Mouse (Mus musculus): ENCODE results near the gene Rdh9. TPM values are rescaled to one million over a fixed set of nuclear protein-coding genes. Genes with fewer than 3 reads are reported as not detected.
"Not testable (repeated sequence)": the region's sequence is repeated elsewhere in the genome, so short reads cannot be mapped to it uniquely, and the experiment has no call there.

The Rdh9 gene
- total RNA-seq, 4 experiments from 2014 or later: 0.38 TPM; not detected in 3

- no peak for DNase-seq
These were observed 16.7 kb upstream of the Rdh9 start, which contains the start of the genes Rdh1 and Rdh16f1 for GRCm38 (mm10) chr10:127759181-127760110. TSS of gene Rdh1 (plus strand) at chr10:127759721. TSS of gene Rdh16f1 (plus strand) at chr10:127759787.

- DNase-seq: not testable (repeated sequence)
These were observed 13.3 kb upstream of the Rdh9 start for GRCm38 (mm10) chr10:127762926-127763325.

- no peak for DNase-seq
These were observed 12.1 kb upstream of the Rdh9 start for GRCm38 (mm10) chr10:127763914-127764680.

- no peak for DNase-seq
These were observed 9.6 kb upstream of the Rdh9 start for GRCm38 (mm10) chr10:127766564-127766963.

- DNase-seq: not testable (repeated sequence)
These were observed 6.1 kb downstream of the Rdh9 start for GRCm38 (mm10) chr10:127782321-127782720.

- DNase-seq: not testable (repeated sequence)
These were observed 9.2 kb downstream of the Rdh9 start for GRCm38 (mm10) chr10:127785411-127785810.

GRCm38 (mm10) chr10:127799295-127799694 is 23.1 kb downstream of the Rdh9 start:
- no peak for DNase-seq

- DNase-seq: no peak
These were observed 24.7 kb downstream of the Rdh9 start, which contains the start of gene Rdh16 for GRCm38 (mm10) chr10:127800891-127801290. TSS of gene Rdh16 (plus strand) at chr10:127801152.

GRCm38 (mm10) chr10:127801612-127802011 is 25.4 kb downstream of the Rdh9 start:
- DNase-seq: no peak

- DNase-seq: no peak
These were observed 26.1 kb downstream of the Rdh9 start for GRCm38 (mm10) chr10:127802236-127802635.

- no peak for DNase-seq
These were observed 28.2 kb downstream of the Rdh9 start for GRCm38 (mm10) chr10:127804416-127804815.

GRCm38 (mm10) chr10:127815888-127816287 is 39.7 kb downstream of the Rdh9 start:
- no peak for DNase-seq

- not testable (repeated sequence) for DNase-seq
These were observed 41.2 kb downstream of the Rdh9 start for GRCm38 (mm10) chr10:127817268-127817910.

- DNase-seq: not testable (repeated sequence)
These were observed 45.6 kb downstream of the Rdh9 start for GRCm38 (mm10) chr10:127821806-127822205.

- peak; percentile 19 for DNase-seq
These were observed 49.2 kb downstream of the Rdh9 start for GRCm38 (mm10) chr10:127825386-127825785.

GRCm38 (mm10) chr10:127829121-127829520 is 52.9 kb downstream of the Rdh9 start:
- DNase-seq: no peak

GRCm38 (mm10) chr10:127834186-127834585 is 58.0 kb downstream of the Rdh9 start:
- not testable (repeated sequence) for DNase-seq

- DNase-seq: no peak
These were observed 59.1 kb downstream of the Rdh9 start for GRCm38 (mm10) chr10:127835292-127835691.

- DNase-seq: peak; percentile 21
These were observed 61.6 kb downstream of the Rdh9 start for GRCm38 (mm10) chr10:127837793-127838192.

GRCm38 (mm10) chr10:127838539-127838938 is 62.4 kb downstream of the Rdh9 start:
- DNase-seq: no peak

- no peak for DNase-seq
These were observed 64.6 kb downstream of the Rdh9 start for GRCm38 (mm10) chr10:127840776-127841175.

Measured in adrenal gland, adult 8-10 months (tissue).